Mouse (Mus musculus): ENCODE results near the gene Mrps5. TPM values are rescaled to one million over a fixed set of nuclear protein-coding genes. Genes with fewer than 3 reads are reported as not detected.

The Mrps5 gene
- total and polyA plus RNA-seq, 2 experiments from 2014 or later, result 48.8 to 150 TPM

DNA sequence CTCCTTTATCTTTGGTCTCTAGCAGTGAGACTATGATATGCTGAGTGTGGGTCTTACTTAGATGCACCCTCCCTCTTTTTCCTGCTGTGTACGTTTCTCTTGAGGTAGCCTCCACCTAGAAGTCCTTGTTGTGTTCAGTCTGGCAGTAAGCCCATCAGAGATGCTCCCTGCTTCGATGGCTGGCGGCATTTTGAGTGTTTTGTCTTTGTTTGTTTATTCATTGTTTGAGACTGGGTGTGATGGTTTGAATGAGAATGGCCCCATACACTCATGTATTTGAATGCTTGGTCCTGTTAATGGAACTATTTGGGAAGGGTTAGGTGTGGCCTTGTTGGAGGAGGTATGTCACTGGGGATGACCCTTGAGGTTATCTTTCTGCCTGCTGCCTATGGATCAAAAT is 18.2 kb downstream of the Mrps5 start:
- no peak for DNase-seq (ENCODE audit: low spot score)
- TF ChIP-seq EP300 (IDR thresholded peaks at IDR 0.05; ENCODE audit: low read depth) (no peak), CTCF (IDR thresholded peaks at IDR 0.05; ENCODE audit: low read depth) (no peak)
- Histone ChIP-seq H3K36me3 (replicated peaks; ENCODE audit: control insufficient read depth, insufficient read depth, low read length) (peaks cover 51% of the 10 kb centered on the region), H3K4me3 (ENCODE audit: low read depth, low read length) (no peak overlapping the region), H3K27me3 (ENCODE audit: control insufficient read depth, insufficient read depth, low read length) (no peaks in the 10 kb centered on the region), H3K4me2 (ENCODE audit: low read depth, low read length) (no peak overlapping the region), H3K9me3 (replicated peaks; ENCODE audit: control insufficient read depth, low read length) (no peaks in the 10 kb centered on the region), H3K4me1 (ENCODE audit: control insufficient read depth, insufficient read depth) (no peaks in the 10 kb centered on the region), H3K27ac (ENCODE audit: low read depth) (no peak overlapping the region), H3K9ac (replicated peaks; ENCODE audit: low read depth, low read length) (no peak overlapping the region)
- WGBS, result 82% methylated on average over 3 of the region's 3 CpGs
- no peak for ATAC-seq (ENCODE audit: insufficient read depth, low read depth)

DNA sequence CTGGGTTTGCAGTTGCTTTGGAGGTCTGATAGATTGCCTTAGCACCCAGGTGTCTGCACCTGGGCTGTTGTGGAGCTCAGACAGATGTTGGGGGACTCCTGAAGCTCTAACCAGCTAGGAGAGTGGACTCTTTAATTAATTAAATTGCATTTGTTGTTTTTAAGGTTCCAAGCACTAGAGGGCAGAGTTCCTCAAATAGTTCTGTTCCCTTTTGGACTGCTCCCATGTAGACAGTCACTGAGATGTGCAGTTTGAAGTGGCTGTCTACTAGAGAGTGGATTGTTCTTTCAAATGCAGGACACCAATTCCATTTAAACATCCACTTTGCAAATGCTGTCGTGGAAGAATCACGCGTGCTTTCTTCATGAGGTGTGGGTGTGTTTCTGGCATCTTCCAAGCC is 21.2 kb downstream of the Mrps5 start:
- Histone ChIP-seq H3K9ac (replicated peaks; ENCODE audit: low read depth, low read length) (no peak overlapping the region), H3K27ac (ENCODE audit: low read depth) (no peak overlapping the region), H3K4me2 (ENCODE audit: low read depth, low read length) (no peak overlapping the region), H3K9me3 (replicated peaks; ENCODE audit: control insufficient read depth, low read length) (no peaks in the 10 kb centered on the region), H3K36me3 (replicated peaks; ENCODE audit: control insufficient read depth, insufficient read depth, low read length) (peaks cover 25% of the 10 kb centered on the region), H3K4me1 (ENCODE audit: control insufficient read depth, insufficient read depth) (no peaks in the 10 kb centered on the region), H3K4me3 (ENCODE audit: low read depth, low read length) (no peak overlapping the region), H3K27me3 (ENCODE audit: control insufficient read depth, insufficient read depth, low read length) (no peaks in the 10 kb centered on the region)
- 40% methylated on average over 3 of the region's 3 CpGs for WGBS
- TF ChIP-seq EP300 (IDR thresholded peaks at IDR 0.05; ENCODE audit: low read depth) (no peak), CTCF (IDR thresholded peaks at IDR 0.05; ENCODE audit: low read depth) (peak; percentile 66)
- peak; percentile 54; the same call in 1 of the 2 replicates for ATAC-seq (ENCODE audit: insufficient read depth, low read depth)
- peak; percentile 79 for DNase-seq (ENCODE audit: low spot score)

DNA sequence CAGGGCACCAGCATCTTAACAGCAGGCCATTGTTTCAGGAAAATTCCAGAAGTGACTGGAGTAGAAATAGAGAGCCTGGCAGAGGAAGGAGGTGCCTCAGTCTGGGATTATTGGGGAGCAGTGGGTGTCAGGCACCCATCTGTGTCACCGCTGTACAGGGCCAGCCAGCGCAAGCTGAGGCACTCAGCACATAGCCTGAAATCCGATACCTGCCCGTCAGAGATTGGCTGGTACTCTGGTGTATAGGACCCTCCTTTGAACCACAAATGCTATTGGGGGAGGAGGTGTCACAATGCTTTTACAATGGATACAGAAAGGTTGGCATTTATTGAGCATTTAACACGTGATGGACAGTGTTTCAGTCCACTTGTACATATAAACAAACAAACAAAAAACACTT is 22.0 kb downstream of the Mrps5 start:
- WGBS, result 16% methylated on average over 5 of the region's 5 CpGs
- TF ChIP-seq CTCF (IDR thresholded peaks at IDR 0.05; ENCODE audit: low read depth) (no peak), EP300 (IDR thresholded peaks at IDR 0.05; ENCODE audit: low read depth) (no peak)

DNA sequence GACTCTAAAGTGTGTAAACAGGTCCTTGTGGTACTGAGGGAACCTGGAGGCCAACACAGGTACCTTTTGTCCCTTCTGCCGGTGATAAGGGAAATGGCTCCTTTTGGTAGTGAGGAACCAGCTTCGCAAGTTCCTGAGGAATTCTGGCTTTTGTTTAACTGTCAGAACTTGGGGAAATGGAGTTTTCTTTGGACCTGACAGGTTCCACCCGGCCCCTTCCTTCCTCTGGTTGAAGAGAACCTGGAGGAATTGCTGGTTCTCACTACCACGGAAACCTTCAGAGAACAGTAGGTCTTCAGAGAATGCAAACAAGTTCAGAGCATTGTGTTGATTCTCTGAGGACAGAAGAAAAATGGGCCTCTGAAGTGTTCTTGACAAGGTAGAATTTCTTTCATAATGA is 24.4 kb downstream of the Mrps5 start:
- no peaks in the 10 kb centered on the region for H3K4me1 ChIP-seq (ENCODE audit: control insufficient read depth, insufficient read depth)
- no peak overlapping the region for H3K9ac ChIP-seq (replicated peaks; ENCODE audit: low read depth, low read length)
- no peak overlapping the region for H3K4me3 ChIP-seq (ENCODE audit: low read depth, low read length)
- H3K36me3 ChIP-seq (replicated peaks; ENCODE audit: control insufficient read depth, insufficient read depth, low read length), result no peaks in the 10 kb centered on the region
- no peaks in the 10 kb centered on the region for H3K27me3 ChIP-seq (ENCODE audit: control insufficient read depth, insufficient read depth, low read length)
- no peaks in the 10 kb centered on the region for H3K9me3 ChIP-seq (replicated peaks; ENCODE audit: control insufficient read depth, low read length)
- TF ChIP-seq EP300 (IDR thresholded peaks at IDR 0.05; ENCODE audit: low read depth), result no peak
- TF ChIP-seq CTCF (IDR thresholded peaks at IDR 0.05; ENCODE audit: low read depth), result no peak
- ATAC-seq (ENCODE audit: insufficient read depth, low read depth) (no peak), DNase-seq (ENCODE audit: low spot score) (no peak)
- 60% methylated on average over 4 of the region's 4 CpGs for WGBS
- H3K4me2 ChIP-seq (ENCODE audit: low read depth, low read length), result no peak overlapping the region
- no peak overlapping the region for H3K27ac ChIP-seq (ENCODE audit: low read depth)

More for the DNA sequence above, 22.0 kb downstream of the Mrps5 start:
- H3K27me3 ChIP-seq (ENCODE audit: control insufficient read depth, insufficient read depth, low read length), result no peaks in the 10 kb centered on the region
- peaks cover 22% of the 10 kb centered on the region for H3K36me3 ChIP-seq (replicated peaks; ENCODE audit: control insufficient read depth, insufficient read depth, low read length)
- no peak overlapping the region for H3K4me2 ChIP-seq (ENCODE audit: low read depth, low read length)
- no peak overlapping the region for H3K27ac ChIP-seq (ENCODE audit: low read depth)
- ATAC-seq (ENCODE audit: insufficient read depth, low read depth) (no peak), DNase-seq (ENCODE audit: low spot score) (no peak)
- H3K9me3 ChIP-seq (replicated peaks; ENCODE audit: control insufficient read depth, low read length), result no peaks in the 10 kb centered on the region
- H3K9ac ChIP-seq (replicated peaks; ENCODE audit: low read depth, low read length), result no peak overlapping the region
- no peak overlapping the region for H3K4me3 ChIP-seq (ENCODE audit: low read depth, low read length)
- no peaks in the 10 kb centered on the region for H3K4me1 ChIP-seq (ENCODE audit: control insufficient read depth, insufficient read depth)

DNA sequence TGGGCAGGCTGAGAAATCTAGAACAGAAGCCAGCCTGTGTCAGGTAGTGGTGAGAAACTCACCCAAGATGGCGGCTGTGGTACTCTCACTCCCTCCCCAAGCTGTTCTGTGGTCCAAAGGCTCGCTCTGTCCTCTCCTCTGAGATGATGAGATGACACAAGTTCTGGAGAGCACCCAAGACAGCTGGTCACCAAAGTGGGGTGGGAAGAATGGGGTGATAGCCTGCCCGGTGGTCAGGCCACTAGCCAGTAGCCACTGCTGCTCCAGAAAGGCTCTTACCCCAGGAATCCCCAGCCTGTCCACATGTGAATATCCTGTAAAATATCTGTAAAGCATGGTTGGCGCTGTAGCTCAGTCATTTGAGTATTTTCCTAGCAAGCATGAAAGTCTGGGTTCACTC is 25.3 kb downstream of the Mrps5 start:
- DNase-seq (ENCODE audit: low spot score) (no peak), ATAC-seq (ENCODE audit: insufficient read depth, low read depth) (no peak)
- Histone ChIP-seq H3K4me3 (ENCODE audit: low read depth, low read length) (no peak overlapping the region), H3K27me3 (ENCODE audit: control insufficient read depth, insufficient read depth, low read length) (no peaks in the 10 kb centered on the region), H3K36me3 (replicated peaks; ENCODE audit: control insufficient read depth, insufficient read depth, low read length) (no peaks in the 10 kb centered on the region), H3K9ac (replicated peaks; ENCODE audit: low read depth, low read length) (no peak overlapping the region), H3K9me3 (replicated peaks; ENCODE audit: control insufficient read depth, low read length) (no peaks in the 10 kb centered on the region), H3K4me1 (ENCODE audit: control insufficient read depth, insufficient read depth) (no peaks in the 10 kb centered on the region), H3K27ac (ENCODE audit: low read depth) (no peak overlapping the region), H3K4me2 (ENCODE audit: low read depth, low read length) (no peak overlapping the region)
- WGBS, result 81% methylated on average over 4 of the region's 4 CpGs
- TF ChIP-seq EP300 (IDR thresholded peaks at IDR 0.05; ENCODE audit: low read depth) (no peak), CTCF (IDR thresholded peaks at IDR 0.05; ENCODE audit: low read depth) (no peak)

DNA sequence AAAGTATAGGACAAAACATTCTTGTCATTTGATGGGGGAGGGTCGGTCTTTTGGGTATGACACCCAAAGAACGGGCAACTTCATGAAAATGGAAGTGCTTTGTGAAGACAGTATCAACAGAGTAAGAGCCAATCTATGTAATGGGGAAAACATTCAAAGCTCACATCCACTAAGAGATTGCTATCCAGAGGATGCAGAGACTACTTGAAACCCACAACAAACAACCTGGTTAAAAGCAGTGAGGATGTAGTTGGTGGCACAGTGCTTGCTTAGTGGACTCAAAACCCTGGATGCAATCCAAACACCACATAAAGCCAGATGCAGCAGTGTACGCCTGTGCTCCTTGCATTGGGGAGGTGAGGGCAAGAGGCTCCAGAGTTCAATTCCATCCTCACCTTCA is 32.3 kb downstream of the Mrps5 start:
- Histone ChIP-seq H3K4me2 (ENCODE audit: low read depth, low read length) (no peak overlapping the region), H3K27me3 (ENCODE audit: control insufficient read depth, insufficient read depth, low read length) (no peaks in the 10 kb centered on the region), H3K4me3 (ENCODE audit: low read depth, low read length) (no peak overlapping the region), H3K36me3 (replicated peaks; ENCODE audit: control insufficient read depth, insufficient read depth, low read length) (no peaks in the 10 kb centered on the region), H3K9me3 (replicated peaks; ENCODE audit: control insufficient read depth, low read length) (no peaks in the 10 kb centered on the region), H3K4me1 (ENCODE audit: control insufficient read depth, insufficient read depth) (no peaks in the 10 kb centered on the region), H3K27ac (ENCODE audit: low read depth) (no peak overlapping the region), H3K9ac (replicated peaks; ENCODE audit: low read depth, low read length) (no peak overlapping the region)
- no peak for DNase-seq (ENCODE audit: low spot score)
- WGBS, result 72% methylated on average over 3 of the region's 3 CpGs
- no peak for TF ChIP-seq CTCF (IDR thresholded peaks at IDR 0.05; ENCODE audit: low read depth)
- no peak for TF ChIP-seq EP300 (IDR thresholded peaks at IDR 0.05; ENCODE audit: low read depth)
- no peak for ATAC-seq (ENCODE audit: insufficient read depth, low read depth)

All from heart, postnatal 0 days (tissue).